Comparison of ENCODE assay signal across 9 mouse cellular contexts in genomic region chr7:37773906-37774305, GRCm38 (mm10). TPM values are rescaled to one million over a fixed set of nuclear protein-coding genes. Genes with fewer than 3 reads are reported as not detected.
DNase-seq lines count a peak whose midpoint lies in the region; ATAC-seq lines count a peak whose summit lies in the region.
"Had no signal": no experiment of that assay in that cellular context is flagged by ENCODE, and none has a peak within 500 bp of the region (broad histone marks: within the 10 kb centered on the region; RNA-seq: fewer than 3 reads in every experiment).

No protein-coding gene starts in this region.

- no peak for DNase-seq in heart, adult 9 months (ENCODE audit: low spot score in 2 of 2)
- DNase-seq in Muller cell, postnatal 12 days (ENCODE audit: inconsistent ontology term), result peak; percentile 71
- DNase-seq in midbrain, embryonic 10.5 days (ENCODE audit: low spot score), result no peak
- DNase-seq in right cerebral cortex, adult 2 months (ENCODE audit: low spot score in 2 of 2), result no peak
- DNase-seq in adrenal gland, postnatal 25 days, result no peak

- H3K27ac ChIP-seq in heart, embryonic 12.5 days (ENCODE audit: poor library complexity, severe bottlenecking), result no peak overlapping the region
- no peak overlapping the region for H3K27ac ChIP-seq in forebrain, embryonic 12.5 days
- H3K27ac ChIP-seq in midbrain, embryonic 10.5 days (replicated peaks), result peak overlapping the region; percentile 98

- H3K36me3 ChIP-seq in heart, embryonic 12.5 days, result no peaks in the 10 kb centered on the region
- no peaks in the 10 kb centered on the region for H3K36me3 ChIP-seq in forebrain, embryonic 12.5 days (replicated peaks)
- H3K36me3 ChIP-seq in midbrain, embryonic 10.5 days, result no peaks in the 10 kb centered on the region
- H3K36me3 ChIP-seq: stomach, embryonic 15.5 days had no signal

- no peaks in the 10 kb centered on the region for H3K9me3 ChIP-seq in heart, embryonic 12.5 days (replicated peaks)
- no peaks in the 10 kb centered on the region for H3K9me3 ChIP-seq in forebrain, embryonic 12.5 days
- H3K9me3 ChIP-seq in midbrain, embryonic 10.5 days (replicated peaks), result no peaks in the 10 kb centered on the region
- H3K9me3 ChIP-seq: stomach, embryonic 15.5 days had no signal

- peak overlapping the region; percentile 97 for H3K4me2 ChIP-seq in heart, embryonic 12.5 days
- peak overlapping the region; percentile 90 for H3K4me2 ChIP-seq in forebrain, embryonic 12.5 days

- H3K4me1 ChIP-seq in heart, embryonic 12.5 days (replicated peaks), result peaks cover 9% of the 10 kb centered on the region
- peaks cover 23% of the 10 kb centered on the region for H3K4me1 ChIP-seq in forebrain, embryonic 12.5 days
- peaks cover 43% of the 10 kb centered on the region for H3K4me1 ChIP-seq in midbrain, embryonic 10.5 days

- ATAC-seq in heart, embryonic 12.5 days (ENCODE audit: insufficient number of reproducible peaks, low FRiP score), result no peak
- ATAC-seq in forebrain, embryonic 12.5 days (ENCODE audit: low FRiP score), result no peak
- ATAC-seq in frontal cortex, adult (ENCODE audit: low TSS enrichment), result no peak

- 17% methylated on average over 5 of the region's 5 CpGs for WGBS in heart, embryonic 12.5 days
- 3% methylated on average over 5 of the region's 5 CpGs for WGBS in forebrain, embryonic 12.5 days
- WGBS in midbrain, embryonic 10.5 days, result 6% methylated on average over 5 of the region's 5 CpGs

- peak overlapping the region; percentile 67; the same call in 1 of the 2 replicates for H3K4me3 ChIP-seq in heart, embryonic 12.5 days
- peak overlapping the region; percentile 69 for H3K4me3 ChIP-seq in forebrain, embryonic 12.5 days (replicated peaks)
- H3K4me3 ChIP-seq in midbrain, embryonic 10.5 days, result peak overlapping the region; percentile 84

- H3K9ac ChIP-seq in heart, embryonic 12.5 days, result no peak overlapping the region
- no peak overlapping the region for H3K9ac ChIP-seq in forebrain, embryonic 12.5 days
- H3K9ac ChIP-seq: stomach, embryonic 15.5 days had no signal

- peaks cover 65% of the 10 kb centered on the region for H3K27me3 ChIP-seq in heart, embryonic 12.5 days (replicated peaks)
- peaks cover 24% of the 10 kb centered on the region for H3K27me3 ChIP-seq in forebrain, embryonic 12.5 days
- peaks cover 44% of the 10 kb centered on the region for H3K27me3 ChIP-seq in midbrain, embryonic 10.5 days (ENCODE audit: low read depth, poor library complexity, severe bottlenecking)

RNA-seq across cellular contexts. Expression of gene Zfp536, which starts 0.5 kb away (rescaled TPM):
- 4.7 and 5.1 TPM in 2 replicates for polyA plus RNA-seq in heart, embryonic 12.5 days (2016; fragmentation: Nextera tagmentation; extraction: Ambion mirVana)
- polyA plus RNA-seq in forebrain, embryonic 12.5 days (2016; fragmentation: Nextera tagmentation; extraction: Ambion mirVana), result 45.7 and 53.1 TPM in 2 replicates
- 31.0 and 40.3 TPM in 2 replicates for polyA plus RNA-seq in midbrain, embryonic 10.5 days (2016; fragmentation: Nextera tagmentation; extraction: Ambion mirVana)
- 6.7 and 9.9 TPM in 2 replicates for total RNA-seq in adrenal gland, postnatal 25 days (2021)
